Mouse (Mus musculus) liver, adult 2 months (tissue): ENCODE measurements around the gene Galk2. TPM values are rescaled to one million over a fixed set of nuclear protein-coding genes. Genes with fewer than 3 reads are reported as not detected.
A peak's percentile ranks its signal among the peaks of the same experiment; 100 is the strongest.

ENCODE experiments used
- DNase-seq: peaks from one replicate; pipeline ENCODE4 v3.0.0-alpha.2; 2011; ENCODE audit warnings: low read depth, low spot score; ENCODE audit errors: extremely low read depth
- H3K27ac ChIP-seq: fragments of 200-500 bp; replicated peaks from 2 replicates; pipeline ENCODE4 v1.5.1; 2012; ENCODE audit warnings: low read depth, mild to moderate bottlenecking, control low read depth, inconsistent platforms, low read length; ENCODE audit not compliant: insufficient read depth
- H3K27me3 ChIP-seq: fragments of 200-500 bp; 2 replicates; pipeline ENCODE4 v1.6.1; 2012; ENCODE audit warnings: mild to moderate bottlenecking, moderate library complexity, low read length, inconsistent platforms; ENCODE audit not compliant: control insufficient read depth, insufficient read depth
- H3K36me3 ChIP-seq: fragments of 200-500 bp; 2 replicates; pipeline ENCODE4 v1.6.1; 2012; ENCODE audit warnings: low read length, inconsistent platforms; ENCODE audit not compliant: control insufficient read depth, insufficient read depth
- H3K4me1 ChIP-seq: fragments of 200-500 bp; 2 replicates; pipeline ENCODE4 v1.6.1; 2011; ENCODE audit warnings: low read length; ENCODE audit not compliant: control insufficient read depth, insufficient read depth
- H3K4me3 ChIP-seq: fragments of 200-500 bp; 2 replicates; pipeline ENCODE4 v1.5.1; 2011; ENCODE audit warnings: low read depth, mild to moderate bottlenecking, control low read depth, low read length, moderate library complexity; ENCODE audit not compliant: insufficient read depth
- H3K79me2 ChIP-seq: fragments of 200-500 bp; 2 replicates; pipeline ENCODE4 v1.6.1; 2012; ENCODE audit warnings: inconsistent platforms, mild to moderate bottlenecking, low read length, moderate library complexity; ENCODE audit not compliant: control insufficient read depth, insufficient read depth
- H3K9ac ChIP-seq: fragments of 200-500 bp; 2 replicates; pipeline ENCODE4 v1.6.1; 2012; ENCODE audit warnings: low read depth, mild to moderate bottlenecking, control low read depth, inconsistent platforms, low read length
- CTCF ChIP-seq: fragments of 200-500 bp; IDR thresholded peaks from 2 replicates; pipeline ENCODE4 v1.5.1; 2011; ENCODE audit warnings: low read depth, low read length, control low read depth
- POLR2A ChIP-seq: fragments of 200-500 bp; IDR thresholded peaks from 2 replicates; pipeline ENCODE4 v1.6.1; 2011; ENCODE audit warnings: low read length, control low read depth; ENCODE audit not compliant: insufficient read depth; ENCODE audit errors: extremely low read depth
- WGBS: fragments of 180-500 bp; shearing (Covaris S2); methylation state at CpG from one replicate; pipeline ENCODE4 v1.1.7; 2018; 5-methylcytosine and 5-hydroxymethylcytosine counted together
- polyA plus RNA-seq: library from polyadenylated mRNA; depleted of rRNA; stranded (reverse); fragments of >200 nt; gene quantifications from 2 replicates; pipeline ENCODE4 v1.2.3, GENCODE M21; 2012; rRNA removed
- total RNA-seq: library from RNA; depleted of rRNA; stranded (reverse); fragments of >200 nt; gene quantifications from 2 replicates; pipeline ENCODE4 v1.2.3, GENCODE M21; 2014; rRNA removed

Gene Galk2
- total and polyA plus RNA-seq, 2 experiments, result 11.8 to 30.4 TPM

DNA sequence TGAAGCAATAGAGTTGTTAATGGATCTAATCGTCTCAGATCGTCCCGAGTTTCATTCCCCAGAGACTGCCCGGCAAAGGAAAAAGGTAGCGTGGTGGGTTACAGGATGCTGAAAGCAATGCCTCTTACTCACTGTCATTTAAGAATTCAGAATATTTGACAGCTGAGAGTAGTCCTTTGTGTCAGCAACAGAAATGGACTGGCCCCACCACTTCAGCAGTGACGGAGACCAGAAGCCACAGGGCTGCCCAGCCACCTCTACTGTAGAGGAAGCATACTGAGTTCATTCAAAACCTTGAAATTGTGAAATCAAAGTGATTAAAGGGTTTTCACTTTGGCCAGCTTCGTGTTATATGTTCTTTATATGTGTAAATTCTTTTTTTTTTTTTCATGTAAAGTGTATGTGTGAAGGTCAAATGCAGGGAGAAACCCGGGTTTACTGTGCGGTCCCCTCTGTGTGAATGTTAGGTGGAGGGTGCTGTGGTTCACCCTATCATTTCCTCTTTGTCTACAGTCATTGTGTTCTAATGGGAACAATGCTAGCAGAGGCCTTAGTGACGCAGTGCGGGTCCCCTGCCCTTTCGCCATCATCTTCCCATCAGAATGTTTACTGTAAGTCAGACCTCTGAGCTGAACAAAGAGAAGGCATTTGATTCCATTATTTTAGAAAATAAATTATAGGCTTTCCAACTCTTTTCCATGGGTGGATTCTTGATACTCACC lies 156.2 kb downstream of the Galk2 start:
- no peaks in the 10 kb centered on the region for H3K27me3 ChIP-seq
- 77% methylated on average over 12 of the region's 12 CpGs for WGBS
- no peak overlapping the region for H3K27ac ChIP-seq
- no peaks in the 10 kb centered on the region for H3K79me2 ChIP-seq
- H3K4me1 ChIP-seq, result no peaks in the 10 kb centered on the region
- H3K9ac ChIP-seq, result no peak overlapping the region
- DNase-seq, result no peak
- no peaks in the 10 kb centered on the region for H3K36me3 ChIP-seq
- TF ChIP-seq POLR2A (no peak), CTCF (no peak)
- H3K4me3 ChIP-seq, result no peak overlapping the region

DNA sequence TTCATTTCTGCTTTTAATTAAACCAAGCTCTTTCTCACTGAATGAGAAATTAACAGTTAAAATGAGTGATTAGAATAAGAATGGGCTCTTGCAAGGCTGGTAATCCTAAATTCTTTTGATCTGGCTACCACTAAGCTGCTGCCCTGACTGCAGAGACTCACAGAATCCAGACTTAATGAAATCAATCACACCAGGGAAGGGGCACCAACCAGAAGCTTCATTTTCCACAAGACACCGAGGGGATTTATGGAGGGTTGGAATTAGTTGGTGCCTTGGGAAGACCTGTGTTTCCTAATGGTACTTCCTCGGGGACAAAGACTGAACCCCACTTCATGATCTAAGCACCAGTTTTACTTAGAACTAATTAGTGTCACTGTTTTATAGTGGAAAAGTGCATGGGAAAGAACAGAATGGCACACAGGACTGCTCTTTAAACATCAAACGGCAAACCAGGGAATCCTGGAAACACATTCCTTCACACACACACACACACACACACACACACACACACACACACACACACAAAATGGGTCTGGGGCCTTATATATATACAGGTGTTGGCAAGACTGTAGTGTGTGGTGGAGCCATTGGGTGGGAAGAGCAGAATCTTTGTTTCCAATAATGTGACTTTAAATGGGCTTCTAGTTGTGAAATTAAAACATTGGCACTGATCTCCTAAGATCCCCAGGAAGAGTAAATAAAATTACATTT lies 157.0 kb downstream of the Galk2 start:
- Histone ChIP-seq H3K4me1 (no peaks in the 10 kb centered on the region), H3K4me3 (no peak overlapping the region), H3K79me2 (no peaks in the 10 kb centered on the region), H3K9ac (no peak overlapping the region), H3K36me3 (no peaks in the 10 kb centered on the region), H3K27ac (no peak overlapping the region), H3K27me3 (no peaks in the 10 kb centered on the region)
- WGBS, result 79% methylated on average over 3 of the region's 3 CpGs
- no peak for DNase-seq
- TF ChIP-seq POLR2A, result no peak
- TF ChIP-seq CTCF, result no peak

DNA sequence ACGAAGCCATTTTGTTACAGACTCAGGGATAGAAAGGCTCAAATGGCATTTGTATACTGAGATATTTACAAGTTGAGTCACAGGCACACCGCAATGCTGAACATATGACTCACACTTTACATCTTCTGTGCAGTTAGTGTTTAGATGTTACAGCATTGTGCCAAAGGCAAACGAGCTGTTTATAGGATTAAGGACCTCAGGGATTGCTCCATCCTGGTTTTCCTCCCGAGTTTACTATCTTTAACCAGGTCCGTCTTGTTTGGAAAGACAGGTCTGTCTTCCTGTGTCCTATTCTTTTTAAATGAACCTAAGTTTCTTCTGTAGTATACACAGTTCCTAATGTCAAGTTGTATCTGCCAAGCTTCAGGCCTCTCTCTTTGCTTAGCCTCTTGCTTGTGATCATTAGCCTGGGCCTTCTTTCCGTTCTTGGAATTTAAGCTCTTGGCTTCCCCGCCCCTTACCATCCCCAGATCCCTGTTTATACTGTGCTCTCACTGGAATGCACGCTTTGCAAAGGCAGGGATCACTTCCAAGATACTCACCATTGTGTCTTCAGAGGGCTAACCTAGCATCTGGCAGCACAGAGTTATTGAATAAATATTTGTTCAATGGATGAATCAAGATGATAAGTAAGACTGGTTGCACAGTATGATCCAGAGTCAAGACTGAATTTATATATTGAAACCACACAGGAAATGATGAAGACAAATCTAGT lies 172.4 kb downstream of the Galk2 start:
- Histone ChIP-seq H3K36me3 (no peaks in the 10 kb centered on the region), H3K27me3 (0 out of 2 replicates have a peak, but pooled peaks cover 2% of the 10 kb centered on the region), H3K27ac (no peak overlapping the region), H3K4me3 (no peak overlapping the region), H3K79me2 (no peaks in the 10 kb centered on the region), H3K4me1 (peaks cover 2% of the 10 kb centered on the region; the same call in 1 of the 2 replicates), H3K9ac (no peak overlapping the region)
- 53% methylated on average over 8 of the region's 8 CpGs for WGBS
- TF ChIP-seq CTCF (no peak), POLR2A (no peak)
- DNase-seq, result no peak

DNA sequence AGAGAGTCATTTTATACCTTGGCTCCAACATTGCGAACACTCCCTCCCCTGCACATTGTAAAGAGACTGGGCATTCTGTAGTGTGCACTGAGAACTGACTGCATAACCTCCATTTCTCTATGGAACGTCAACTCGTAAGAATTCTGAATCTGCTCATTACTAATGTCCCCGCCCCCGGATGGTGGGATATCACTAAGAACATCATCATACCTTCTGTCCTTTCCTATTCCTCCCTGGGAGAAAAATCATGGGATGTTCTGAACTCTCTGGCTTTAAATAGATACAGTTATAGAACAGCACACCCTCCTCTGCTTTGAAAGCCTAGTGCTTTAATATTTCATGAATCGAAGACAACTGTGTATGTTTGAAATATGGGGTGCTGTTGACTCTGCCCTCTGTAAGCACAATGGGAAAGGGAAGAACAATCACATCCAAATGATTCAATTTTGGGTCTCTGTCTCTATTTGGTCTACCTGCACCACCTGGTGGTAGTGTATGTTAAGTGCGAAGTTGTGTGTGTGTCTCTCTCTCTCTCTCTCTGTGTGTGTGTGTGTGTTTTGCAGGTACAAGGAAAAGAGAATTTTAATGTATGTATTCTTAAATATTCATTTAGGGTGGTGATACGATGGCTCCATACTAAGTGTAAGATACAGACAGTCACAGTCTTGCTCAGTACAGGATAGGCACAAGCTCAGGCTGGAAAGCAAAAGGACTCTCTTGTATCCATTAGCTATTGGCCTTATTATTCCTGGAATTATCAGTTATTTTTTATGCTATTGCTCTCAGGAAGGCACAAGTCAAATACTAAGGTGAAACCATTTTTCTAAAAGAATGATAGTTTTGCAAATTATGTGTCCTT lies 174.4 kb downstream of the Galk2 start:
- WGBS, result 69% methylated on average over 8 of the region's 8 CpGs
- peaks cover 2% of the 10 kb centered on the region; the same call in 1 of the 2 replicates for H3K4me1 ChIP-seq

More for the DNA sequence above, 174.4 kb downstream of the Galk2 start:
- Histone ChIP-seq H3K79me2 (no peaks in the 10 kb centered on the region), H3K4me3 (no peak overlapping the region), H3K9ac (no peak overlapping the region), H3K27ac (no peak overlapping the region), H3K36me3 (no peaks in the 10 kb centered on the region), H3K27me3 (0 out of 2 replicates have a peak, but pooled peaks cover 2% of the 10 kb centered on the region)
- DNase-seq, result peak; percentile 2
- TF ChIP-seq POLR2A (no peak), CTCF (peak; percentile 21; the same call in 1 of the 2 replicates)

Other genes with a start within 250 kb of the Galk2 start
- gene Cep152, start 234.0 kb upstream of the Galk2 start, total RNA-seq, result 2.5 and 3.0 TPM in 2 replicates
- 0.57 and 0.69 TPM in 2 replicates for gene Cep152, start 234.0 kb upstream of the Galk2 start, polyA plus RNA-seq
- gene Eid1, start 186.0 kb upstream of the Galk2 start, total RNA-seq, result 7.9 and 11.1 TPM in 2 replicates
- gene Eid1, start 186.0 kb upstream of the Galk2 start, polyA plus RNA-seq, result 4.4 and 4.5 TPM in 2 replicates
- gene Shc4, start 135.0 kb upstream of the Galk2 start, total RNA-seq, result 0.18 and 0.27 TPM in 2 replicates
- gene Shc4, start 135.0 kb upstream of the Galk2 start, polyA plus RNA-seq, result 0.26 and 0.32 TPM in 2 replicates
- 25.7 and 26.0 TPM in 2 replicates for gene Secisbp2l, start 76.2 kb upstream of the Galk2 start, total RNA-seq
- 7.5 and 8.0 TPM in 2 replicates for gene Secisbp2l, start 76.2 kb upstream of the Galk2 start, polyA plus RNA-seq
- 48.7 and 65.5 TPM in 2 replicates for gene Cops2, start within 50 bp of the Galk2 start, total RNA-seq
- 5.6 and 6.0 TPM in 2 replicates for gene Cops2, start within 50 bp of the Galk2 start, polyA plus RNA-seq
- 0.07 TPM in 1 of 2 replicates, not detected in the other for gene Fgf7, start 175.5 kb downstream of the Galk2 start, total RNA-seq
- gene Fgf7, start 175.5 kb downstream of the Galk2 start, polyA plus RNA-seq, result not detected in 2 replicates